Mouse (Mus musculus) left cerebral cortex, adult 2 months (tissue): ENCODE measurements at regions not wholly inside any gene's neighbourhood (a gene's known extent, or its start where the extent isn't known, plus 50 kb on each side); places are given as distances from the start of the nearest gene placed in this dataset.

Experiments used
- DNase-seq, 2 experiments: peaks; one replicate each; pipeline ENCODE4 v3.0.0; 2021 to 2022; ENCODE audit warnings: low spot score in 2 of 2, mixed read lengths in 1 of 2; ENCODE audit errors: extremely low spot score in 1 of 2
- H3K27ac ChIP-seq: fragments of 200-600 bp; 2 replicates; pipeline ENCODE4 v1.8.1; 2022
- H3K4me3 ChIP-seq: fragments of 200-600 bp; 2 replicates; pipeline ENCODE4 v1.8.1; 2022
- CTCF ChIP-seq: fragments of 200-600 bp; IDR thresholded peaks from 2 replicates; pipeline ENCODE4 v1.8.1; 2022; ENCODE audit warnings: antibody characterized with exemption, mild to moderate bottlenecking, moderate library complexity
- intact Hi-C: fragments of 180-260 bp; cut with DNase I; formaldehyde crosslinking; loops from one replicate; pipeline ENCODE4 v1.15.1; 2025

- Histone ChIP-seq H3K4me3 (no peak overlapping the region), H3K27ac (peak overlapping the region; percentile 19; the same call in 1 of the 2 replicates)
- TF ChIP-seq CTCF = no peak
- intact Hi-C loops = no loop called here
- DNase-seq = no peak
Measured at GRCm38 (mm10) chr17:10031033-10031432, 288.6 kb downstream of the Qk start.

DNA sequence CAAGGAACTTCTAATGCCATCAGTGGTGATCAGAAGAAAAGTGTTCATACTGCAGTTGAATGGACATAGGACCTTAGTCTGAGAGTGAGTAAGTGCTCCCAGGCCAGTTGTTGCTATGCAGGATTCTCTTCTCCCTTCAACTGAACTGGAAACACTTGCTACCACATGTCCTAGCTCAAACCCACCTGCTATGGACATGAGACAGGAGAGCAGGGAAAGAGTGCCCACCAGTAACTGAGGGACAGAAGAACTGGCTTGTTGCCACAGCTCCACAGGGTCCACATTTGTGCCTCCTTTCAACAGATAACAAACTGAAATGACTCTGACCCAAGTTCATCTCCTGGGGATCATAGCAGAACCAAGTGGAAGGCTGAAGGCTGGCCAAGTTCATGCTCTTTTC is 292.9 kb downstream of the Qk start:
- no peak for TF ChIP-seq CTCF
- Histone ChIP-seq H3K27ac (no peak overlapping the region), H3K4me3 (no peak overlapping the region)
- no peak for DNase-seq
- intact Hi-C loops = no loop called here

GRCm38 (mm10) chr17:10025212-10025611 is 294.4 kb downstream of the Qk start:
- no peak for TF ChIP-seq CTCF
- Histone ChIP-seq H3K4me3 (no peak overlapping the region), H3K27ac (no peak overlapping the region)
- intact Hi-C loops = no loop called here
- DNase-seq = no peak

DNA sequence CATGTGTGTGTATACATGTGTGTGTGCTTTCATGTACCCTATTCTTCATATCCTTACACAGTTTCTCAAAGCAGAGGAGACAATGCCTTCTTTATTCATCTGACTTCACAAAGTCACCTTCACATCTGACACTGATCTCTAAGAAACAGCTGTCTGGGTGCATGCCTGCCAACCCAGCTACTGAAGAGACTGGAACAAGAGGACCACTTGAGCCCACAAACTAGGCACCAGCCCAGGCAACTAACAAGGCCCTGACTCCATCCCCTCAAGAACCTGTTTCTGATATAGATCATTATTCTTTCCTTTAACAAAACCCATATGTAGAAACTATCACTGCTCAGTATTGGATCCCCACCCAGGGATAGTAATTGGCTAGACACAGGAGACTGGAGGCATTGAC is 295.3 kb downstream of the Qk start:
- H3K27ac ChIP-seq = no peak overlapping the region
- no peak overlapping the region for H3K4me3 ChIP-seq
- no peak for TF ChIP-seq CTCF
- intact Hi-C loops = no loop called here
- no peak for DNase-seq

DNA sequence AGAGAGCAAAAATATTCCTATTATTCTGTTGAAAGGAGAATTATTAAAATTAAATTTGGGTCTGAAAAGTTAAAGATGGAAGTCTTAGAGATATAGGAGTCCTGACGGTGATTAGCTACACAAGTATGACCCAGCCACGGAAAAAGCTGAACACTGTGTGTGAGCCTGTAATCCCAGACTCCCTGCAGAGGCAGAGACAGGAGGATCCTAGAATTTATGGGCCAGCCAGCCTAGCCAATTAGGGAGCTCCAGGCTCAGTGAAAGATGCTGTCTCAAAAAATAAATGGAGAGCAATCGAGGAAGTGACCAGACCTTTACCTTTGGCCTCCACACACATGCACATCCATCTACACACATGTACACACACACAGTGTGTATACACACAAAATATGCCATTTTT is 307.5 kb downstream of the Qk start:
- H3K4me3 ChIP-seq = no peak overlapping the region
- H3K27ac ChIP-seq = no peak overlapping the region
- DNase-seq = no peak
- no peak for TF ChIP-seq CTCF
- intact Hi-C loops = no loop called here

- no peak overlapping the region for H3K27ac ChIP-seq
- DNase-seq = no peak
- intact Hi-C loops = no loop called here
- H3K4me3 ChIP-seq = no peak overlapping the region
- no peak for TF ChIP-seq CTCF
Measured at GRCm38 (mm10) chr17:10011728-10012127, 307.9 kb downstream of the Qk start.

DNA sequence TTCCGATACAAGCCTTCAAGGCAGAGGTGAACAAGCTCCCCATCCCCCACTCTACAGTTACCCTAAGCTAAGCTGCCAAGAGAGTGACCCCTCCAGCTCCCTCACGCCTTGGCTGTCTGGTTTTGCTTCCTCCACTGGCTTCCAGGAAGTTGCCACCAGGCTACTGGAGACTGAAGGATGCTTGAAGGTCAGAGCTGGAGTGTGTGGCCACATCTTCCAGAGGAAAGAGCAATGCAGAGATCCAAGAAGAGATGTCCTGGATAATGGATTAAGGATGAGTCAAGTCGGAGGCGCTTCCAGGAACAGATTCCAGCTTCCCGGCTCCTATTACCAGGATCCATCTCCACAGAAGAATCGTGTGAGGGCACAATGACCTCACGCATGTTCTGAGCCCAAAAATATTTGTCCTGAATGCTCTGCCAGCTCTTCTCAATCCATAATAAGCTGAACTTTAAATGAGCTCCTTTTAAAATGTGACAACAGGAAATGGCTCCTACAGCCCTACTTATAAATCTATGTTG is 318.5 kb downstream of the Qk start:
- no peak for TF ChIP-seq CTCF
- Histone ChIP-seq H3K27ac (no peak overlapping the region), H3K4me3 (no peak overlapping the region)
- DNase-seq = no peak
- intact Hi-C loops = no loop called here

GRCm38 (mm10) chr17:9995321-9995720 is 324.3 kb downstream of the Qk start:
- intact Hi-C loops = no loop called here
- no peak for TF ChIP-seq CTCF
- Histone ChIP-seq H3K27ac (no peak overlapping the region), H3K4me3 (no peak overlapping the region)
- no peak for DNase-seq

DNA sequence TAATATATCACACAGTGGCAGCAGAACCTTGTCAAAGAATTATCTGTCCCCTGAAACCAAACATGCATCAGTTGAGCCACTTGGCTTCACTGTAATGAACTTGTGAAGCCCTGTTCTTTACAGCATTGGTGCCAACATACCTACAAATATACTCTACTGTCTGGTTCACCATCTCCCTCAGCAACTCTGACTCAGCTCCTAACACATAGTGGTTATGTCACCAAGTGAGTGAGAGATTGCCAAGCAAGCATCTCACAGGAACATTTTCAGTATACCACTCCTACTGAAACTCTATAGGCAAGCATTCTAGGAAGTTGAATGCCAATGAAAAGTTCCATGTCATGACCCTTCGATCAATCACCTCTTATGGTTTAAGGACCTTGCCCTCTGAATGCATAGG is 321.2 kb upstream of the Pabpc6 start:
- no peak for TF ChIP-seq CTCF
- intact Hi-C loops = no loop called here
- no peak for DNase-seq
- H3K27ac ChIP-seq = no peak overlapping the region
- H3K4me3 ChIP-seq = no peak overlapping the region

DNA sequence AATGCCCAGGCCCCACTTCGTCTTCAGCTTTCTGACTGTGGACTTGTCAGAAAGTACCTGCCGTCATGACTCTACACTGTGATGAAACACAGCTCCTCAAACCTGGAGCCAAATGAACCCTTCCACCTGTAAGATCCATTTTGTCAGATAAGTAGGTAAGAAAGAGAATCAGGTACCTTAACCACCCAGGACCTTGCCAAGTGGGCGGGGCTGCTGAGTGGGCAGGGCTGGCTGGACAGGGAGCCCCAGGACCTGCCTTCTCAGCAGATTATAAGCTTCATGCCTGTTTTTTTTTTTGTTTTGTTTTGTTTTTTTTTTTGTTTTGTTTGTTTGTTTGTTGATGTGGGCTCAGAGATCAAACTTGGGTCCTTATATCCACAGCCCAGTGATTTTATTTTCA is 311.8 kb upstream of the Pabpc6 start:
- DNase-seq = no peak
- intact Hi-C loops = no loop called here
- no peak overlapping the region for H3K4me3 ChIP-seq
- no peak overlapping the region for H3K27ac ChIP-seq
- TF ChIP-seq CTCF = no peak

- intact Hi-C loops = loop anchor here (5.0 kb wide), 1 partner anchor 70 kb away; no protein-coding TSS in a partner anchor
- H3K27ac ChIP-seq = no peak overlapping the region
- no peak overlapping the region for H3K4me3 ChIP-seq
- TF ChIP-seq CTCF = no peak
- DNase-seq = no peak
Measured at GRCm38 (mm10) chr17:9976866-9977421, 307.4 kb upstream of the Pabpc6 start.

GRCm38 (mm10) chr17:9975995-9976394 is 306.5 kb upstream of the Pabpc6 start:
- Histone ChIP-seq H3K27ac (no peak overlapping the region; the same call in 1 of the 2 replicates), H3K4me3 (no peak overlapping the region)
- intact Hi-C loops = loop anchor here (5.0 kb wide), 1 partner anchor 69 kb away; no protein-coding TSS in a partner anchor
- no peak for TF ChIP-seq CTCF
- DNase-seq = no peak

DNA sequence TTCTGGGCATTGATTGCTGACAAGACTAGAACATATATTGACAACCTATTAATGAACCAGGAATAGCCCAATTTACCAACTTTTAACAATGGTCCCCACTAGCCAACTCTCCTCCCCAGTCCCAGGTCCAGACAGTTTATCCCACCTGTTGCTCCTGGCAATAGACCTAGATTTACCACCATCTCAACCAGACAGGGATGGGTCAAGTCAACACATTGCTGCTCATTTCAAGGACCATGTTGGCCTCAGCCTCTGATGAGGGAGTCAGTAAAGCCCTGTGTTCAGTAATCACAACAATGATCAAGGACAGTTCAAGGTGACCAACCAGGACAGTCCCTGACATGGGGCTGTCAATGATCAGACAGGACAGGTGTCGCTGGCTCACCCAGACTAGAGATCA is 305.6 kb upstream of the Pabpc6 start:
- TF ChIP-seq CTCF = no peak
- intact Hi-C loops = loop anchor here (5.0 kb wide), 1 partner anchor 68 kb away; no protein-coding TSS in a partner anchor
- no peak overlapping the region for H3K4me3 ChIP-seq
- H3K27ac ChIP-seq = no peak overlapping the region
- DNase-seq = no peak
